Mouse (Mus musculus) lung, embryonic 16.5 days (tissue): ENCODE measurements around the gene Smap2. TPM values are rescaled to one million over a fixed set of nuclear protein-coding genes. Genes with fewer than 3 reads are reported as not detected.

Experiments used
- ATAC-seq: fragments of 200-750 bp; cut with Nextera tagmentation; 2 replicates; pipeline ENCODE4 v1.8.0; 2017; ENCODE audit warnings: low read depth, mild to moderate bottlenecking, moderate library complexity
- H3K27ac ChIP-seq: fragments of 300-500 bp; sonication (generic); 2 replicates; pipeline ENCODE4 v1.5.1; 2014; ENCODE audit warnings: mild to moderate bottlenecking, control low read depth, low read length
- H3K27me3 ChIP-seq: fragments of 300-500 bp; sonication (generic); 2 replicates; pipeline ENCODE4 v1.6.1; 2014; ENCODE audit warnings: low read depth, low read length, mixed read lengths; ENCODE audit not compliant: control insufficient read depth, insufficient read depth
- H3K36me3 ChIP-seq: fragments of 300-500 bp; sonication (generic); 2 replicates; pipeline ENCODE4 v1.6.1; 2014; ENCODE audit warnings: low read length; ENCODE audit not compliant: control insufficient read depth, insufficient read depth
- H3K4me1 ChIP-seq: fragments of 300-500 bp; sonication (generic); replicated peaks from 2 replicates; pipeline ENCODE4 v1.6.1; 2014; ENCODE audit warnings: low read length, mixed read lengths; ENCODE audit not compliant: control insufficient read depth, insufficient read depth
- H3K4me2 ChIP-seq: fragments of 300-500 bp; sonication (generic); 2 replicates; pipeline ENCODE4 v1.6.1; 2014; ENCODE audit warnings: low read depth, low read length, control low read depth
- H3K4me3 ChIP-seq: fragments of 300-500 bp; sonication (generic); 2 replicates; pipeline ENCODE4 v1.5.1; 2014; ENCODE audit warnings: mild to moderate bottlenecking, low read length, control low read depth
- H3K9ac ChIP-seq: fragments of 300-500 bp; sonication (generic); 2 replicates; pipeline ENCODE4 v1.6.1; 2014; ENCODE audit warnings: low read length, control low read depth
- H3K9me3 ChIP-seq: fragments of 300-500 bp; sonication (generic); 2 replicates; pipeline ENCODE4 v1.6.1; 2016; ENCODE audit warnings: low read length; ENCODE audit not compliant: control insufficient read depth
- WGBS: fragments of 180-500 bp; shearing (Covaris S2); extraction: QIAGEN DNeasy Blood & Tissue Kit; methylation state at CpG from one replicate; pipeline ENCODE4 v1.1.7; 2014; 5-methylcytosine and 5-hydroxymethylcytosine counted together
- polyA plus RNA-seq: library from polyadenylated mRNA; unstranded; fragments of >200 nt; fragmentation: Nextera tagmentation; extraction: Ambion mirVana; gene quantifications from 2 replicates; pipeline ENCODE4 v1.2.1, GENCODE M21; 2015

The Smap2 gene
- polyA plus RNA-seq, 1 experiment from 2014 or later, result 12.6 TPM

DNA sequence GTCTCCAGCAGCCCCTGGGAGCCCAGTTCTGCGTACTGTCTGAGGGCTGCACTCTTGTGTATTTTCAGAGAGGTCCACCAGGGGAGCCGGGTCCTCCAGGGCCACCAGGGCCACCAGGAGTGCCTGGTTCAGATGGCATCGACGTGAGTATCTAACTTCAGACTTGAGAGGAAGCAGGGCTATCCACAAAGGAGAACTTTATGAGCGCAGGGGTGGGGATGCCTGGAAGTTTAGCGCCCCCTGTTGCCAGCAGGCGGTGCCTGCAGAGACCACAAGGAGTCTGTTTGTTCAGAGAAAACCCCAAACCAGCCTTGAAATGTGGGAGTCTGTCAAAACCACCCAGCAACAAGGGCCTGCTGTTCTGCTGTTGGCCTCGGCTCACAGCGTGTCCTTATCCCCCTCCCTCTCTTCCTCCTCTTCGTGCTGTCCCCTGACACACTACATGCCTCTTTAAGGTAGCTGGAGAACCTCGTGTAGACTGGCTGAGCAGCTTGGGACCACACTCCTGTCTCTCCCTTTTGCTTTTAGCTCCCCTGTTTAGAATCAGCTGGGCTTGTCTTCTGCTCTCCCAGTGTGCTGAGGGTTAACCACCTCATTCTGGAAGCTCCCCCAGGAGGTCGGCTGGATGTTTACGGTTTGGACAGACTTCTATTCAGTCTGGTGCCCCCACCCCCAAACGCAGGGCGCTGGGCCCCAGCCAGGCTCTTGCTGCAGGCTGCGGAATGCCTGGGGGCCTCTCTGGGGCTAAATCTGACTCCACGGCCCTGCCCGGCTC, 24.0 kb upstream of the Smap2 start:
- 9% methylated on average over 18 of the region's 18 CpGs for WGBS
- no peaks in the 10 kb centered on the region for H3K36me3 ChIP-seq
- no peaks in the 10 kb centered on the region for H3K9me3 ChIP-seq
- peaks cover 13% of the 10 kb centered on the region for H3K4me1 ChIP-seq
- H3K27ac ChIP-seq, result peak overlapping the region; percentile 70
- peak; percentile 87 for ATAC-seq
- H3K9ac ChIP-seq, result 0 out of 2 replicates have a peak overlapping the region, but pooled peaks have one; percentile 48
- peak overlapping the region; percentile 12; the same call in 1 of the 2 replicates for H3K4me3 ChIP-seq
- H3K27me3 ChIP-seq, result peaks cover 13% of the 10 kb centered on the region
- H3K4me2 ChIP-seq, result peak overlapping the region; percentile 30

- H3K36me3 ChIP-seq, result no peaks in the 10 kb centered on the region
- no peaks in the 10 kb centered on the region for H3K9me3 ChIP-seq
- WGBS, result 59% methylated on average over 14 of the region's 14 CpGs
- ATAC-seq, result no peak
- H3K4me1 ChIP-seq, result peaks cover 13% of the 10 kb centered on the region
- peak overlapping the region; percentile 75 for H3K4me2 ChIP-seq
- H3K4me3 ChIP-seq, result peak overlapping the region; percentile 49
- H3K9ac ChIP-seq, result no peak overlapping the region
- peaks cover 13% of the 10 kb centered on the region for H3K27me3 ChIP-seq
- H3K27ac ChIP-seq, result no peak overlapping the region; the same call in 1 of the 2 replicates
These were observed 23.3 kb upstream of the Smap2 start for GRCm38 (mm10) chr4:121040323-121040722.

DNA sequence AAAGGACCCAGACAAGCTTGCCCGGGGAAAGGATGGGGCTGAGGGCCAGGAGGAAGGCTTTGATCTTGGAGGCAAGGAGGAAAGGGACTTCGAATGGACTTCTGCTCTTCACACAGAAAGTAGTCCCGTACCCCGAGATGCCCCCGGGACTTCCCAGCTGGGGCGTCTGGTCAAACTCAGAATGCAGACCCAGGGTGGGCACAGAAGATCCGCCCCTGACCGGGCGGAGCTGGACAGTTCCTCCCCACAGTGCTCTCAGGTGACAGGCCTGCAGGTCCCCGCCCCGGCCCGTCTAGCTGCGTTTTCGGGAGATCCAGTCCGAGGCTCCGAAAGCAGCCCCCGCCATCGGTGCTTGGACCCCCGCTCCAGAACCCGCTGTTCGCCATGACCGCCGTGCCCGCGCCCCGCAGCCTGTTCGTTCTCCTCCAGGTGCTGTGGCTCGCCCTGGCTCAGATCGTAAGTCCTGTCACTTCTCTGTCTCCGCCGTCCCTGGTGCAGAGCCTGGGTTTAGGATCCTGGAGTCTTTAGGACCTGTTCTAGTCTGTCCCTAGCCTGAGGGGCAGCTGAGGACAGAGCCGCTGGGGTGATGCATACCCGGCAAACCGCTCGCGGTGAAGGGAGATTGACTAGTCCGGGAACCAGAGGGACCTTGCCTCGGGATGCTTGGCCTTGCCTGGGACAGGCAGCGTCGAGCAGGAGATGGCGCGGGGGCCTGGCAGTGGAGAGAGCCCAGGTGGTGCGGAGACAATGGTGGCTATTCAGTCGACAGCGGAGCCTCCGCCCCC, 22.5 kb upstream of the Smap2 start, which contains the start of gene Col9a2:
TSS of gene Col9a2 (plus strand) at position 55 of the 785 bp plus-strand sequence.
- whole genome bisulfite sequencing, result 4% methylated on average over 43 of the region's 46 CpGs
- Histone ChIP-seq H3K4me1 (peaks cover 13% of the 10 kb centered on the region), H3K9me3 (no peaks in the 10 kb centered on the region), H3K36me3 (no peaks in the 10 kb centered on the region), H3K27me3 (peaks cover 13% of the 10 kb centered on the region), H3K4me2 (peak within 1 kb of the TSS; percentile 75), H3K27ac (no peak within 1 kb of the TSS), H3K9ac (peak within 1 kb of the TSS; percentile 59), H3K4me3 (peak within 1 kb of the TSS; percentile 49)
- no peak for ATAC-seq

- Histone ChIP-seq H3K36me3 (no peaks in the 10 kb centered on the region), H3K9me3 (no peaks in the 10 kb centered on the region), H3K9ac (no peak overlapping the region), H3K27me3 (no peaks in the 10 kb centered on the region; the same call in 1 of the 2 replicates), H3K27ac (no peak overlapping the region), H3K4me3 (no peak overlapping the region), H3K4me1 (no peaks in the 10 kb centered on the region), H3K4me2 (no peak overlapping the region)
- ATAC-seq, result no peak
- WGBS, result 72% methylated on average over 2 of the region's 2 CpGs
These were observed 16.0 kb upstream of the Smap2 start for GRCm38 (mm10) chr4:121033006-121033405.

DNA sequence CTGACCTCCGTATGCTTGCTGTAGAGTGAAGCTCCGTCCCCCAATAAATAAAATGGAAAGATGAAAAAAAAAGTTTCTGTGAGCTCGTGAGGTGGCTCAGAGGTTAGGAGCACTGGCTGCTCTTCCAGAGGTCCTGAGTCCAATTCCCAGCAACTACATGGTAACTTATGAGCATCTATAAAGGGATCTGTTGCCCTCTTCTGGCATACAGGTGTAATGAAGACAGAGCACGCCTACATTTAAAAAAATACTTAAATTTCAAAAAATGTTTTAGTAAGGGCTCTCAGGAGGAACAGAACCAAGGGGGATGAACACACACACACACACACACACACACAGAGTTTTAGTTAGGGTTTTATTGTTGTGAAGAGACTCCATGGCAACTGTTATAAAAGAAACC, 14.4 kb upstream of the Smap2 start:
- no peaks in the 10 kb centered on the region for H3K9me3 ChIP-seq
- H3K4me3 ChIP-seq, result no peak overlapping the region
- 43% methylated on average over 4 of the region's 4 CpGs for WGBS
- H3K4me1 ChIP-seq, result no peaks in the 10 kb centered on the region
- no peak for ATAC-seq
- no peaks in the 10 kb centered on the region for H3K36me3 ChIP-seq
- H3K27me3 ChIP-seq, result no peaks in the 10 kb centered on the region
- H3K27ac ChIP-seq, result no peak overlapping the region
- no peak overlapping the region for H3K9ac ChIP-seq
- H3K4me2 ChIP-seq, result no peak overlapping the region

- Histone ChIP-seq H3K27me3 (no peaks in the 10 kb centered on the region), H3K9ac (no peak overlapping the region), H3K4me1 (no peaks in the 10 kb centered on the region), H3K4me2 (no peak overlapping the region), H3K36me3 (no peaks in the 10 kb centered on the region), H3K9me3 (no peaks in the 10 kb centered on the region), H3K27ac (no peak overlapping the region), H3K4me3 (no peak overlapping the region)
- ATAC-seq, result no peak
- WGBS, result 59% methylated on average over 3 of the region's 3 CpGs
These were observed 12.6 kb upstream of the Smap2 start for GRCm38 (mm10) chr4:121029632-121030031.

DNA sequence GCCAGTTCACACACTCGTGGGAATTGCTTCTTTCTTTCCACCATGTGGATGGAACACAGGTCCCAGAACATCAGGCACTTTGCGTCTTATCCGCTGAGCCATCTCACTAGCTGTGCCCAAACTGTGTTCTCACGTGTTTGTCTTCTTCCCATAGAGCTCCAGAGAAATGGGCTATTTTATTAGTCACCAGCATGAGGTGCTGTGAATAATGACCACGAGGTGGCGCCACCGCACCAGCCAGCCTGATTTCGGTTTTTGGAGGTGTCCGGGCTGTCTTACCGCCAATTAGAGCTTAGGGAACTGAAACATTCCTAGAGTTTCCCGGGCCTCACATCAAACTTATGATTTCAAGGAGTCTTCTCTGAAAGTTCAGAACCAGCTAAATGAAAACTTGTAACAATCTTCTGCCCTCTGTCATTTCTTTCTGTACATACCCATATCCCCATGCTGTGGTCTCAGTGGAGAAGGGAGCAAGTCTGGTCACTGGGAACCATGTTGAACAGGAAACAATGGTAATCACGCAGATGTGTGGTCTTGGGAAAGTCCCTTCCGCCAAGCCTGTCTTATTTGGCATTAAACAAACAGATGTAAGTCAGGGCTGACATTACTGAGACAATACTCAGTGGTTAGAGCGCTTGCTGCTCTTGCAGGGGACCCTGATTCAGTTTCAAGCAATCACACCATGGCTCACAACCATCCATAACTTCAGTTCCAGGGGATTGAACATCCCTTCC, 11.8 kb upstream of the Smap2 start:
- 26% methylated on average over 14 of the region's 14 CpGs for WGBS
- Histone ChIP-seq H3K27me3 (no peaks in the 10 kb centered on the region), H3K4me3 (no peak overlapping the region), H3K9me3 (no peaks in the 10 kb centered on the region), H3K4me2 (no peak overlapping the region), H3K4me1 (no peaks in the 10 kb centered on the region), H3K9ac (no peak overlapping the region), H3K36me3 (no peaks in the 10 kb centered on the region), H3K27ac (no peak overlapping the region)
- ATAC-seq, result no peak

DNA sequence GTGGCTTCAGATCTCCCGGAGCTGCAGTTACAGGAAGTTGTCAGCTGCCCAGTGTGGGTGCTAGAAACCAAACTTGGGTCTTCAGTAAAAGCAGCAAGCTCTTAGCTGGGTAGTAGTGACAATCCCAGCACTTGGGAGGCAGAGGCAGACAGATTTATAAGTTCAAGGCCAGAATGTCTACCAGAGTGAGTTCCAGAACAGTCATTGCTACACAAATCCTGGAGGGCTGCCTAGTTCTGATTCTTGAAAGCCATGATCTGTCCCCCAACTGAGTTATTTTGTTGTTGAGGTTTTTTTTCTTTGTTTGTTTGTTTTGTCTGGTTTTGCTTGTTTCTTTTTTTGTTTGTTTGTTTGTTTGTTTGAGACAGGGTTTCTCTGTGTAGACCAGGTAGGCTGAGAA, 11.1 kb upstream of the Smap2 start:
- H3K4me3 ChIP-seq, result no peak overlapping the region
- 45% methylated on average over 1 of the region's 1 CpGs for WGBS
- no peak for ATAC-seq
- H3K9me3 ChIP-seq, result no peaks in the 10 kb centered on the region
- no peak overlapping the region for H3K9ac ChIP-seq
- H3K36me3 ChIP-seq, result no peaks in the 10 kb centered on the region
- no peaks in the 10 kb centered on the region for H3K4me1 ChIP-seq
- no peak overlapping the region for H3K27ac ChIP-seq
- H3K27me3 ChIP-seq, result no peaks in the 10 kb centered on the region
- no peak overlapping the region for H3K4me2 ChIP-seq

DNA sequence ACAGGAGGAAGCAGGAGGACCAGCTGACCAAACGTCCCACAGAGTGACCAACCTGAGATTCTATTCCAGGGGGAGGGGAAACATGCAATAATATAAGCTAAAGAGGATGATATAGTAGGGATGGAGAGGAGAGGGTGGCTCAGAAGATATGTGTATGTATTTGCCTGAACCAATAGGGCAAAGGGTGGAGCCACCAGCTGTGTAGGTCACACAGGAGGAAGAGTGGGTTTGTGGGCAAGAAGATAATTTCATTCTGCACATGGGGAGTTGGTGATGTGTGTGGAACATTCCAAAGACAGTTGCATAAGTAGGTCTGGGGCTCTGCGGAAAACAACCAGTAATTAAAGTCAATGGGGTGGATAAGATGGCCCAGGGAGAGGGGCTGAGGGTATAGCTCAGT, 8.6 kb upstream of the Smap2 start:
- Histone ChIP-seq H3K36me3 (no peaks in the 10 kb centered on the region), H3K9me3 (no peaks in the 10 kb centered on the region), H3K9ac (no peak overlapping the region), H3K4me2 (no peak overlapping the region), H3K4me3 (no peak overlapping the region), H3K27ac (no peak overlapping the region), H3K4me1 (no peaks in the 10 kb centered on the region; the same call in 1 of the 2 replicates), H3K27me3 (no peaks in the 10 kb centered on the region)
- 66% methylated on average over 2 of the region's 2 CpGs for WGBS
- no peak for ATAC-seq
